Mouse (Mus musculus) cortical plate, adult 2 months (tissue): ENCODE results near the gene Lrrc28. TPM values are rescaled to one million over a fixed set of nuclear protein-coding genes. Genes with fewer than 3 reads are reported as not detected.
"Not testable (repeated sequence)": the region's sequence is repeated elsewhere in the genome, so short reads cannot be mapped to it uniquely, and the experiment has no call there.

Experiments used
- H3K27ac ChIP-seq: fragments of 200-500 bp; 2 replicates; pipeline ENCODE4 v1.5.1; 2012; ENCODE audit warnings: low read length, control low read depth, inconsistent platforms; ENCODE audit not compliant: insufficient read depth
- H3K4me1 ChIP-seq: fragments of 200-500 bp; 2 replicates; pipeline ENCODE4 v1.6.1; 2011; ENCODE audit warnings: low read length; ENCODE audit not compliant: control insufficient read depth, insufficient read depth
- H3K4me3 ChIP-seq: fragments of 200-500 bp; 2 replicates; pipeline ENCODE4 v1.5.1; 2011; ENCODE audit warnings: mild to moderate bottlenecking, low read length, control low read depth; ENCODE audit not compliant: insufficient read depth
- CTCF ChIP-seq: fragments of 200-500 bp; IDR thresholded peaks from 2 replicates; pipeline ENCODE4 v1.5.1; 2011; ENCODE audit warnings: mild to moderate bottlenecking, control low read depth, low read length; ENCODE audit not compliant: insufficient read depth; ENCODE audit errors: extremely low read depth
- POLR2A ChIP-seq: fragments of 200-500 bp; IDR thresholded peaks from 2 replicates; pipeline ENCODE4 v1.6.1; 2011; ENCODE audit warnings: mild to moderate bottlenecking, low read length, control low read depth; ENCODE audit not compliant: insufficient read depth; ENCODE audit errors: extremely low read depth
- polyA plus RNA-seq: library from polyadenylated mRNA; depleted of rRNA; stranded (reverse); fragments of >200 nt; gene quantifications from 2 replicates; pipeline ENCODE4 v1.2.3, GENCODE M21; 2012

Lrrc28 gene
- polyA plus RNA-seq, 1 experiment: 43.1 TPM

GRCm38 (mm10) chr7:67546282-67546681, 98.8 kb downstream of the Lrrc28 start:
- H3K4me1 ChIP-seq: peaks cover 2% of the 10 kb centered on the region; the same call in 1 of the 2 replicates
- no peak overlapping the region for H3K27ac ChIP-seq
- H3K4me3 ChIP-seq: no peak overlapping the region
- TF ChIP-seq POLR2A (no peak), CTCF (no peak)

DNA sequence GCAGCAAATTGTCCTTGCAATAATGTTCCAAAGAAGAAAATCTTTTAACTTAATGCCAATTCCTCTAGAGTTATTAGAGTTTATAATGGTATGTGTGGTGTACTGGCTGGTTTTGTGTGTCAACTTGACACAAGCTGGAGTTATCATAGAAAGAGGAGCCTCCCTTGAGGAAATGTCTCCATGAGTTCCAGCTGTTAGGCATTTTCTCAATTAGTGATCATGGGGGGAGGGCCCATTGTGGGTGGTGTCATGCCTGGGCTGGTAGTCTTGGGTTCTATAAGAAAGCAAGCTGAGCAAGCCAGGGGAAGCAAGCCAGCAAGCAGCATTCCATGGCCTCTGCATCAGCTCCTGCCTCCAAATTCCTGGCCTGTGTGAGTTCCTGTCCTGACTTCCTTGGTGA, 100.5 kb downstream of the Lrrc28 start:
- H3K4me1 ChIP-seq: peaks cover 2% of the 10 kb centered on the region; the same call in 1 of the 2 replicates
- H3K4me3 ChIP-seq: no peak overlapping the region
- TF ChIP-seq CTCF (no peak), POLR2A (no peak)
- no peak overlapping the region for H3K27ac ChIP-seq

- no peak overlapping the region for H3K27ac ChIP-seq
- H3K4me1 ChIP-seq: peaks cover 2% of the 10 kb centered on the region; the same call in 1 of the 2 replicates
- H3K4me3 ChIP-seq: no peak overlapping the region
- TF ChIP-seq CTCF (no peak), POLR2A (no peak)
Measured at GRCm38 (mm10) chr7:67543641-67544040, 101.4 kb downstream of the Lrrc28 start.

- TF ChIP-seq CTCF: no peak
- no peak for TF ChIP-seq POLR2A
- Histone ChIP-seq H3K4me1 (no peaks in the 10 kb centered on the region), H3K27ac (no peak overlapping the region), H3K4me3 (no peak overlapping the region)
Measured at GRCm38 (mm10) chr7:67536588-67537372, 108.3 kb downstream of the Lrrc28 start.

DNA sequence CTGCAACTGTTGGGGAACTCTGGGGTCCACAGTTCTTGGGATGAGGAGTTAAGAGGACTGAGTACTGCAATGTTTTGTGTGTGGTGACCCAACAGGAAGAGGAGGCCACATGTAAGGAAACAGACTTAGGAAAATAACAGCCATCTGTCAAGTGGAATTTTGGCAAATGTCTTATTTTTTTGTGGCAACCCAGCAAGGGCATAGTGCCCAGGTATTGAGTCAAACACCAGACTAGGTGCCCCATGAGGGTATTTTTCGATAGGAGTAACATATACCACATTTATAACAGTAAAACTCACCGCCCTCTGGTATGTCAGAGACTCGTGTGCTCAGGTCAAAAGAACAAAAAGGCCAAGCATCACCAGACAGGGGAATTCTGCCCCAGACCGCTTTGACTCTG, 109.1 kb downstream of the Lrrc28 start:
- Histone ChIP-seq H3K4me1 (no peaks in the 10 kb centered on the region), H3K27ac (no peak overlapping the region), H3K4me3 (no peak overlapping the region)
- TF ChIP-seq POLR2A (no peak), CTCF (no peak)

GRCm38 (mm10) chr7:67530981-67531380, 114.1 kb downstream of the Lrrc28 start:
- Histone ChIP-seq H3K4me1 (no peaks in the 10 kb centered on the region), H3K27ac (no peak overlapping the region), H3K4me3 (no peak overlapping the region)
- no peak for TF ChIP-seq CTCF
- TF ChIP-seq POLR2A: no peak

- Histone ChIP-seq H3K4me1 (no peaks in the 10 kb centered on the region), H3K4me3 (no peak overlapping the region), H3K27ac (no peak overlapping the region)
- TF ChIP-seq POLR2A: no peak
- TF ChIP-seq CTCF: no peak
Measured at GRCm38 (mm10) chr7:67529381-67529780, 115.7 kb downstream of the Lrrc28 start.

GRCm38 (mm10) chr7:67528821-67529221, 116.2 kb downstream of the Lrrc28 start:
- Histone ChIP-seq H3K27ac (no peak overlapping the region), H3K4me3 (no peak overlapping the region), H3K4me1 (no peaks in the 10 kb centered on the region)
- TF ChIP-seq POLR2A (no peak), CTCF (no peak)

DNA sequence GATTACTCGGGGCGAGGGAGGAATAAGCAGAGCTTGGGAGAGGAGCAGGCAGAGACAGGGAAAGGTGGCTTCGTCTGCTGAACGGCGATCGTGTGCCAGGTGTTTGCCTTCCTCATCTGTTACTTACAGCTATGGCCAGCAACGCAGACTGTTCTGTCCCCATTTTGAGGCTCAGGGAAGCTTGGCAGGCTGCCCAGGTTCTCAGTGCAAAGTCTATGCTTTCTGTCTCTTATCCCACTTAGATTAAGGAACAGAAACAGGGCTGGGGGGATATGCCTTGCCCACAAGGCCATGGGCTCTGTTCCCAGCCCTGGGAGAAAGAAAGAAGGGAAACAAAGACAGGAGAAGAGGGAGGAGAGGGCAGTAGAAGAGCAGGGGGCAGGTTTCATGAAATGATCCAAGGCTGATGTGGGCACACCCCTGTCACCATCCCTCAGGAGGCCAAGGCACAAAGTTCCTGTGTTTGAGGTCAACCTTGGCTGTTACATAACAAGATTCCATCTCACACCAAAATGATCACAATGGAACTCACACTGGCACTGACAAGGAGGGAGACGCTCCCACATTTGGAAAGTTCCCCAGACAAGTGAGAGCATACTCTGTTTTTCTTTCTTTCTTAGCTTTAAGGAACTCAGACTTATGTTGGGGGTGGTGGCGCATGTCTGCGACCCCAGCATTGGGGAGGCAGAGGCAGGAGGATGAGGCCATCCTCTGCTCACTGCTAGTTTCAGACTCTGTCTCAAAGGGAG, 116.8 kb downstream of the Lrrc28 start:
- H3K4me1 ChIP-seq: no peaks in the 10 kb centered on the region
- no peak overlapping the region for H3K27ac ChIP-seq
- TF ChIP-seq POLR2A (no peak), CTCF (no peak)
- H3K4me3 ChIP-seq: no peak overlapping the region

- no peak overlapping the region for H3K27ac ChIP-seq
- H3K4me3 ChIP-seq: no peak overlapping the region
- no peaks in the 10 kb centered on the region for H3K4me1 ChIP-seq
- no peak for TF ChIP-seq POLR2A
- no peak for TF ChIP-seq CTCF
Measured at GRCm38 (mm10) chr7:67525886-67526580, 119.0 kb downstream of the Lrrc28 start.

DNA sequence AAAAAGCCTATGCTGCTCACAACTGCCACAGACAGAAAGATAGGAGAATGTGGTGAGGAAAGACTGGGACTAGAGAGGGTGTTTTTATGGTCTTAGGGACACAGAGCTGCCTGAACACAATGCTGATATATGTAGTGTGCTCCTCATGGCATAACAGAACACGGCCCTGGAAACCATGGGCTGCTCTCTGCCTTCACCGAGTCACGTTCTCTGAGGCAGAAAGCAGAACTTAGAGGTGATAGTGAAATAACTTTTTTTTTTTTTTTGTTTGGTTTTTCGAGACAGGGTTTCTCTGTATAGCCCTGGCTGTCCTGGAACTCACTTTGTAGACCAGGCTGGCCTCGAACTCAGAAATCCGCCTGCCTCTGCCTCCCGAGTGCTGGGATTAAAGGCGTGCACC, 121.0 kb downstream of the Lrrc28 start:
- H3K4me1 ChIP-seq, H3K27ac ChIP-seq, H3K4me3 ChIP-seq: not testable (repeated sequence)
